Mouse (Mus musculus) lung, adult 2 months (tissue): Measurements from ENCODE around the gene Plxna2.

Experiments used
- CTCF ChIP-seq: fragments of 200-500 bp; IDR thresholded peaks from 2 replicates; pipeline ENCODE4 v1.5.1; 2011; ENCODE audit warnings: mild to moderate bottlenecking, low read length, control low read depth; ENCODE audit not compliant: insufficient read depth
- POLR2A ChIP-seq: fragments of 200-500 bp; IDR thresholded peaks from 2 replicates; pipeline ENCODE4 v1.6.1; 2011; ENCODE audit warnings: low read depth, mild to moderate bottlenecking, control low read depth, low read length, borderline replicate concordance; ENCODE audit errors: extremely low read depth

DNA sequence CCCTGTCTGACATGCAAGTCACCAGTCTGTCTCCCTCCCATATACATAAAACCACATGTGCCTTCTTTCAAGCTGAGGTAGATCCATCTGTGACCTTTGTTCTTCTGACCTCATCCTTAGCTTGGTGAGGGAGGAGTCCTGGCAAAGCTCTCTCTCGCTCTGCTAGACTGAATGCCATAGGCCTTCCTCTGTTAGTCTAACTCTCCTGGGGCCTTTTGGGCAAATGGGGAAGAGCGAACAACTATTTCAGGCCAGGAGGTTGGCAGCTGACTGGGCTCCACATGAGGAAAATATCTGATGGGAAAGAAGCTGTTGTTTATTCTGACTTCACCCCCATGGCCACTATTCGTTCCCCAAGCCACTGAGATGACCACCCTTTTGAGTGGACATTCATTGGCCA is 59.9 kb downstream of the Plxna2 start:
- TF ChIP-seq POLR2A = no peak
- no peak for TF ChIP-seq CTCF
